Mouse (Mus musculus) megakaryocyte, adult 5-6 weeks (primary cell): Measurements from ENCODE around the gene Vmn2r50. TPM values are rescaled to one million over a fixed set of nuclear protein-coding genes. Genes with fewer than 3 reads are reported as not detected.
"Not testable (repeated sequence)": the region's sequence is repeated elsewhere in the genome, so short reads cannot be mapped to it uniquely, and the experiment has no call there.

ENCODE experiments used
- ATAC-seq: 2 replicates; pipeline ENCODE4 v1.8.0; 2016; ENCODE audit warnings: mild to moderate bottlenecking, inconsistent platforms; ENCODE audit not compliant: poor library complexity, severe bottlenecking
- total RNA-seq, 2 experiments: library from RNA; stranded (forward) in 1 of 2; stranded (reverse) in 1 of 2; fragments of 153-499, 151-499 nt in 1 of 2; fragments of 221-1000, 200-1000 nt in 1 of 2; gene quantifications; 2 replicates each; pipeline versions ENCODE4 v1.2.3 to v1.2.4; 2015 to 2017

The Vmn2r50 gene
- total RNA-seq (2015) = not detected in 2 replicates
- total RNA-seq (2017) = not detected in 2 replicates

- not testable (repeated sequence) for ATAC-seq
Observed at GRCm38 (mm10) chr7:10053196-10053595, at the start of gene Vmn2r50. Vmn2r50 (minus strand) TSS chr7:10053296.

- ATAC-seq = not testable (repeated sequence)
Observed at GRCm38 (mm10) chr7:9992157-9992556, 60.9 kb downstream of the Vmn2r50 start, which contains the start of gene Vmn2r49. Vmn2r49 (minus strand) TSS chr7:9992257.

Other genes starting within 250 kb of the Vmn2r50 start
- gene Vmn2r47, start 212.0 kb downstream of the Vmn2r50 start, total RNA-seq (2015) = not detected in 2 replicates
- not detected in 2 replicates for gene Vmn2r47, start 212.0 kb downstream of the Vmn2r50 start, total RNA-seq (2017)
- not detected in 2 replicates for gene Vmn2r48, start 99.7 kb downstream of the Vmn2r50 start, total RNA-seq (2015)
- gene Vmn2r48, start 99.7 kb downstream of the Vmn2r50 start, total RNA-seq (2017) = not detected in 2 replicates
- gene Vmn2r49, start 61.0 kb downstream of the Vmn2r50 start, total RNA-seq (2015) = not detected in 2 replicates
- not detected in 2 replicates for gene Vmn2r49, start 61.0 kb downstream of the Vmn2r50 start, total RNA-seq (2017)
- not detected in 2 replicates for gene Vmn2r51, start 52.4 kb upstream of the Vmn2r50 start, total RNA-seq (2015)
- gene Vmn2r51, start 52.4 kb upstream of the Vmn2r50 start, total RNA-seq (2017) = not detected in 2 replicates
- gene Vmn2r52, start 123.3 kb upstream of the Vmn2r50 start, total RNA-seq (2015) = not detected in 2 replicates
- not detected in 2 replicates for gene Vmn2r52, start 123.3 kb upstream of the Vmn2r50 start, total RNA-seq (2017)
- gene Vmn1r66, start 224.7 kb upstream of the Vmn2r50 start, total RNA-seq (2015) = not detected in 2 replicates
- gene Vmn1r66, start 224.7 kb upstream of the Vmn2r50 start, total RNA-seq (2017) = not detected in 2 replicates